Mouse (Mus musculus): ENCODE measurements around the gene Rraga.
"Not testable (repeated sequence)": the region's sequence is repeated elsewhere in the genome, so short reads cannot be mapped to it uniquely, and the experiment has no call there.

Gene Rraga

GRCm38 (mm10) chr4:86588236-86588635, 12.8 kb downstream of the Rraga start:
- DNase-seq (ENCODE audit: low read depth, low spot score): no peak

GRCm38 (mm10) chr4:86591304-86591703, 15.8 kb downstream of the Rraga start:
- DNase-seq (ENCODE audit: low read depth, low spot score): no peak

- peak; percentile 99 for DNase-seq (ENCODE audit: low read depth, low spot score)
Observed at GRCm38 (mm10) chr4:86611524-86612288, 36.2 kb downstream of the Rraga start, which contains the start of gene Haus6. Gene Haus6, minus strand, starts transcription at chr4:86612055.

- DNase-seq (ENCODE audit: low read depth, low spot score): no peak
Observed at GRCm38 (mm10) chr4:86612289-86612620, 36.8 kb downstream of the Rraga start.

- peak; percentile 77 for DNase-seq (ENCODE audit: low read depth, low spot score)
Observed at GRCm38 (mm10) chr4:86620506-86620905, 45.0 kb downstream of the Rraga start.

- DNase-seq (ENCODE audit: low read depth, low spot score): peak; percentile 62
Observed at GRCm38 (mm10) chr4:86622116-86622515, 46.6 kb downstream of the Rraga start.

GRCm38 (mm10) chr4:86622532-86622931, 47.1 kb downstream of the Rraga start:
- not testable (repeated sequence) for DNase-seq (ENCODE audit: low read depth, low spot score)

- DNase-seq (ENCODE audit: low read depth, low spot score): no peak
Observed at GRCm38 (mm10) chr4:86625463-86625862, 50.0 kb downstream of the Rraga start.

- not testable (repeated sequence) for DNase-seq (ENCODE audit: low read depth, low spot score)
Observed at GRCm38 (mm10) chr4:86626496-86626895, 51.0 kb downstream of the Rraga start.

All from 3T3-L1 (cell line).